Mouse (Mus musculus) adipocyte (in vitro differentiated cells): ENCODE data around the gene Gm8082.
"Not testable (repeated sequence)": the region's sequence is repeated elsewhere in the genome, so short reads cannot be mapped to it uniquely, and the experiment has no call there.

Source experiments
- DNase-seq: peaks from one replicate; pipeline ENCODE4 v3.0.0-alpha.2; 2016; ENCODE audit warnings: low spot score

The Gm8082 gene

GRCm38 (mm10) chr14:42993524-42993923 is at the start of gene Gm8082:
TSS of gene Gm8082 (minus strand) at chr14:42993624.
- DNase-seq, result not testable (repeated sequence)

- not testable (repeated sequence) for DNase-seq
Observed at GRCm38 (mm10) chr14:43015528-43015927, 22.1 kb upstream of the Gm8082 start, which contains the start of gene Gm10376. TSS of gene Gm10376 (minus strand) at chr14:43015628.
